Mouse (Mus musculus) small intestine, adult 2 months (tissue): ENCODE data around the gene Baat.

Experiments used
- CTCF ChIP-seq: fragments of 200-500 bp; IDR thresholded peaks from 2 replicates; pipeline ENCODE4 v1.5.1; 2012; ENCODE audit warnings: low read depth, mild to moderate bottlenecking, control low read depth, inconsistent platforms, low read length, moderate library complexity, mixed read lengths; ENCODE audit not compliant: insufficient replicate concordance, insufficient read length; ENCODE audit errors: extremely low read depth
- POLR2A ChIP-seq: fragments of 200-500 bp; IDR thresholded peaks from 2 replicates; pipeline ENCODE4 v1.6.1; 2012; ENCODE audit warnings: low read depth, mild to moderate bottlenecking, control low read depth, inconsistent platforms, low read length, moderate library complexity

GRCm38 (mm10) chr4:49540966-49541365 lies 34.6 kb upstream of the Baat start:
- TF ChIP-seq CTCF (no peak), POLR2A (no peak)
